In genomic region chr10:130541931-130542691, GRCm38 (mm10) we compare ENCODE assay signal across 8 mouse cellular contexts. TPM values are rescaled to one million over a fixed set of nuclear protein-coding genes. Genes with fewer than 3 reads are reported as not detected.
DNase-seq lines count a peak whose midpoint lies in the region; ATAC-seq lines count a peak whose summit lies in the region.

No protein-coding gene starts in this region.

- peak; percentile 92 for ATAC-seq in megakaryocyte, adult 5-6 weeks (ENCODE audit: poor library complexity, severe bottlenecking)

- DNase-seq in adrenal gland, adult (ENCODE audit: inconsistent age in 2 of 2, low spot score in 1 of 2), result peak; percentile 85 to 94
- DNase-seq in embryo, embryonic 10 days (ENCODE audit: low spot score), result peak; percentile 73
- DNase-seq in gastrocnemius, adult 8-10 months (ENCODE audit: low spot score in 2 of 2), result peak; percentile 33 to 42
- DNase-seq in induced T-regulatory cell, adult 2 months (ENCODE audit: low read depth), result peak; percentile 89
- DNase-seq in left cerebral cortex, adult 8-10 months (ENCODE audit: low spot score in 2 of 2), result peak; percentile 70 to 85
- DNase-seq in right cerebral cortex, adult 2 months (ENCODE audit: low spot score in 2 of 2), result peak; percentile 81 to 88
- DNase-seq in urinary bladder, postnatal 14 days (ENCODE audit: low spot score), result peak; percentile 71

RNA-seq across cellular contexts. Expression of gene Vmn2r87, which starts 44.9 kb away (rescaled TPM):
- total RNA-seq in gastrocnemius, adult 8-10 months (2022), result not detected
- 1 to 10 TPM in 1 of 4 experiments, under 1 TPM in 3; 0.78 to 1.1 (median 0.85) TPM for total RNA-seq in left cerebral cortex, adult 8-10 months (2022)
- total RNA-seq in megakaryocyte, adult 5-6 weeks (2015), result not detected in 2 replicates
- not detected in 2 replicates for total RNA-seq in megakaryocyte, adult 5-6 weeks (2017)

Comparison
In these comparisons a context has a peak if more than half of its experiments do, and no peak if none do; other contexts are left out.
1. Peak in every context shown above with its lines: DNase-seq and ATAC-seq.
2. DNase-seq: peak in every context shown above with its lines; median percentile 90 in adrenal gland, adult; 89 in induced T-regulatory cell, adult 2 months; 84 in right cerebral cortex, adult 2 months; 78 in left cerebral cortex, adult 8-10 months; 73 in embryo, embryonic 10 days; 71 in urinary bladder, postnatal 14 days; 38 in gastrocnemius, adult 8-10 months.